Mouse (Mus musculus) bone marrow, adult 2 months (tissue): ENCODE data around the gene Gabrb1. TPM values are rescaled to one million over a fixed set of nuclear protein-coding genes. Genes with fewer than 3 reads are reported as not detected.

Source experiments
- H3K27ac ChIP-seq: fragments of 200-500 bp; 2 replicates; pipeline ENCODE4 v1.5.1; 2012; ENCODE audit warnings: low read depth, mild to moderate bottlenecking, control low read depth, inconsistent platforms, low read length; ENCODE audit not compliant: control insufficient read depth, poor library complexity, insufficient read depth
- H3K4me1 ChIP-seq: fragments of 200-500 bp; 2 replicates; pipeline ENCODE4 v1.6.1; 2011; ENCODE audit warnings: low read length; ENCODE audit not compliant: control insufficient read depth, insufficient read depth
- H3K4me3 ChIP-seq: fragments of 200-500 bp; replicated peaks from 2 replicates; pipeline ENCODE3; 2011; ENCODE audit warnings: mild to moderate bottlenecking, low read depth, low read length, control low read depth; ENCODE audit not compliant: control insufficient read depth
- CTCF ChIP-seq: fragments of 200-500 bp; IDR thresholded peaks from 2 replicates; pipeline ENCODE4 v1.5.1; 2011; ENCODE audit warnings: low read length, control low read depth; ENCODE audit not compliant: control insufficient read depth, insufficient read depth
- POLR2A ChIP-seq: fragments of 200-500 bp; IDR thresholded peaks from 2 replicates; pipeline ENCODE4 v1.6.1; 2011; ENCODE audit warnings: low read depth, mild to moderate bottlenecking, control low read depth, low read length, borderline replicate concordance; ENCODE audit not compliant: control insufficient read depth
- WGBS: fragments of 180-500 bp; shearing (Covaris S2); methylation state at CpG from one replicate; pipeline ENCODE4 v1.1.7; 2018; 5-methylcytosine and 5-hydroxymethylcytosine counted together
- polyA plus RNA-seq: library from polyadenylated mRNA; stranded (reverse); fragments of >200 nt; gene quantifications from 2 replicates; pipeline ENCODE4 v1.2.4, GENCODE M21; 2011; ENCODE audit warnings: low replicate concordance; ENCODE audit not compliant: missing spikeins, insufficient read depth, insufficient read length

The Gabrb1 gene
- polyA plus RNA-seq, 1 experiment, result 0.10 TPM

- Histone ChIP-seq H3K4me3 (no peak overlapping the region), H3K27ac (no peak overlapping the region), H3K4me1 (no peaks in the 10 kb centered on the region)
- no peak for TF ChIP-seq CTCF
- TF ChIP-seq POLR2A, result no peak
- WGBS, result 61% methylated on average over 7 of the region's 7 CpGs
These were observed 245.5 kb downstream of the Gabrb1 start for GRCm38 (mm10) chr5:71903399-71903798.

DNA sequence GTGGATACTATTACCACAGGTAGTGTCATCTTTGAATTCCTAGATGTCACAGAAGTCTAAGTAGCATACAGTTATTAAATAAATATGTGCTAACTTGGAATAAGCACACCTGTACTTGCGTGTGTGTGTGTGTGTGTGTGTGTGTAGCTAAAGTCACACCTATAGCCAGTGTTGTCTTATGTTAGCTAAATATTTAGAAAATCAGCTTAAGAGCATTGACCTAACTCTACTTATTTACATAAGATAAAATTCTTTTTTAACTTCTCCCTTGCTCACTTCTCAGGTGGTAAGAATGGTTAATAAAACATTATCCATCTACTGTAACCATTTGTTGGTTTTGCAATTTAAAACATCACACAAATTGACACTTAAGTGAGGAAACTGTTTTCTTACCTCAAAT, 256.1 kb downstream of the Gabrb1 start:
- no peak for TF ChIP-seq CTCF
- TF ChIP-seq POLR2A, result no peak
- Histone ChIP-seq H3K4me3 (no peak overlapping the region), H3K4me1 (no peaks in the 10 kb centered on the region), H3K27ac (no peak overlapping the region)
- 71% methylated on average over 1 of the region's 1 CpGs for WGBS

- no peak overlapping the region for H3K4me3 ChIP-seq
- no peaks in the 10 kb centered on the region for H3K4me1 ChIP-seq
- 76% methylated on average over 4 of the region's 4 CpGs for WGBS
- TF ChIP-seq CTCF, result no peak
- TF ChIP-seq POLR2A, result no peak
- no peak overlapping the region for H3K27ac ChIP-seq
These were observed 257.8 kb downstream of the Gabrb1 start for GRCm38 (mm10) chr5:71915711-71916110.

DNA sequence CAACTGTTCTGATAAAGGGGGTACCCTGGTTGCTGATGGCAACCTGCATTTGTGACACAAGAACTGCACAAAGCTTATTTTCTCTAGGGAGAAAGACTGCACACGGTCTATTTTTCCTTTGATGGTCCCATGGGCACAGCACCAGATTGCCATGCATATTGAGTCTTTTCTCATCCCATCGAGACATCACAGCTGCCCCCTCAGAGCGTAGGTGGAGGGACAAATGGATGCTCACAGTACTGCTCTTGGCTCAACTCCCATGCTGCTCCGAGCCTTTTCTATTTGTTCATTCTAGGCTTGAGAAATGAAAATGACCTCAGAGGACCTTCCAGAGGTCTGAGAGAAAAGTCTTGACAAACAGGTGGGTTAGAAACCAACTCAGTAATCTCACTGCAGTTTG, 259.3 kb downstream of the Gabrb1 start:
- no peak for TF ChIP-seq CTCF
- WGBS, result 70% methylated on average over 4 of the region's 4 CpGs

GRCm38 (mm10) chr5:71923636-71924035, 265.7 kb downstream of the Gabrb1 start:
- no peak overlapping the region for H3K27ac ChIP-seq
- 65% methylated on average over 4 of the region's 4 CpGs for WGBS
- no peak overlapping the region for H3K4me3 ChIP-seq
- no peak for TF ChIP-seq CTCF
- TF ChIP-seq POLR2A, result no peak
- H3K4me1 ChIP-seq, result no peaks in the 10 kb centered on the region

More for the DNA sequence above, 259.3 kb downstream of the Gabrb1 start:
- no peaks in the 10 kb centered on the region for H3K4me1 ChIP-seq
- no peak overlapping the region for H3K4me3 ChIP-seq
- no peak overlapping the region for H3K27ac ChIP-seq

DNA sequence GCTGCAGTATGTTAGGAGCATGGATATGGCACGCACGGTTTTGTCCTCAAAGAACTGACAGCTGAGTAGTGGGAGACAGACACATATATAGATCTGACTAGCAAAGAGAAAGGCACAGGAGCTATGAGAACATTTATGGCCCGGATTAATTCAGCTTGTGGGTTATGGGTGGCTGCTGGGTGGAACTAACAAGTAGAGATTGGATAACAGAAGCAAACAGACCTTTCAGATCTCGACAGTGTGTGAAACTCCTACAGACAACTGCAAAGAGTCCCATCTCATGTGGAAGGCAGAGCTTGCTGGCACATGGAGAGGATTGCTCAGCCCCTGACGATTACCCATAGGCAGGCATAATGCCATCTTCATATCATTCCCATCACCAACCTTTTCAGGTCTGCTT, 268.4 kb downstream of the Gabrb1 start:
- no peak overlapping the region for H3K27ac ChIP-seq
- H3K4me3 ChIP-seq, result no peak overlapping the region
- no peaks in the 10 kb centered on the region for H3K4me1 ChIP-seq
- WGBS, result 70% methylated on average over 5 of the region's 5 CpGs
- TF ChIP-seq CTCF (no peak), POLR2A (no peak)

GRCm38 (mm10) chr5:71930036-71930435, 272.1 kb downstream of the Gabrb1 start:
- TF ChIP-seq POLR2A (no peak), CTCF (no peak)
- H3K4me1 ChIP-seq, result no peaks in the 10 kb centered on the region
- no peak overlapping the region for H3K27ac ChIP-seq
- WGBS, result 86% methylated on average over 2 of the region's 2 CpGs
- H3K4me3 ChIP-seq, result no peak overlapping the region

- H3K4me3 ChIP-seq, result no peak overlapping the region
- no peak overlapping the region for H3K27ac ChIP-seq
- H3K4me1 ChIP-seq, result no peaks in the 10 kb centered on the region
- TF ChIP-seq CTCF, result no peak
- no peak for TF ChIP-seq POLR2A
- WGBS, result 80% methylated on average over 1 of the region's 1 CpGs
These were observed 293.5 kb downstream of the Gabrb1 start for GRCm38 (mm10) chr5:71951398-71951797.

DNA sequence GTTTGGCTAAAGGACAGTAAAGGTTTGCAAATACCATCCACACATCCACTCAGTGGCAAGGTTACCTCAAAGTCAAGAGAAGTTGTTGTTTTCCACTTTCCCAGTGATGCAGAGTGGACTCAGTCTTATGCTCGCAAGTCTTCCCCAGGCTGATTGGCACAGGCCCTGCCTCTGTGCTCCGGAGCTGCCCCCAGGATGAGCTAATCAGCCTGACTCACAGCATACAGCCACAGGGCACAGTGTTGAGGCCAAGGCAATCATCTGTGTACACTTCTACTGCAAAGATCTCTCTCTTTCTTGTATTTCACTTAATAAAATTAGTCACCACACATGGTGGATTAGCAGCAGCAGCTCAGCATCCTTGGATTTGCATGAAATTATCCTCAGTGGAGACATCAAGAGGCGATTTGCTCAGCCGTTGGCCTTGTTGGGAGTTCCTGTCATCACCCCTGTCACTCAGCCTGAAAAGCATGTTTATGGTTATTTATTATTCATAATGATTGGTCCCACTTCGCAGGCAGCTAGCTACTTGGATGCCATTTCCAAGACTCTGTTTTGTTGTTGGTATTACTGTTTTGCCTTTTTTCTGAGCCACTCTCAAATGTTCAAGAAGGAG, 297.3 kb downstream of the Gabrb1 start:
- WGBS, result 69% methylated on average over 5 of the region's 5 CpGs
- H3K4me3 ChIP-seq, result no peak overlapping the region
- no peak for TF ChIP-seq POLR2A
- no peak for TF ChIP-seq CTCF
- H3K4me1 ChIP-seq, result no peaks in the 10 kb centered on the region
- H3K27ac ChIP-seq, result no peak overlapping the region
